Mouse (Mus musculus) CD4-positive, CD25-positive, alpha-beta regulatory T cell, adult 2 months (primary cell): ENCODE data around the gene 9230102O04Rik.

ENCODE experiments used
- DNase-seq: peaks from one replicate; pipeline ENCODE4 v3.0.0-alpha.2; 2012; ENCODE audit warnings: low read depth, low spot score

The 9230102O04Rik gene

DNA sequence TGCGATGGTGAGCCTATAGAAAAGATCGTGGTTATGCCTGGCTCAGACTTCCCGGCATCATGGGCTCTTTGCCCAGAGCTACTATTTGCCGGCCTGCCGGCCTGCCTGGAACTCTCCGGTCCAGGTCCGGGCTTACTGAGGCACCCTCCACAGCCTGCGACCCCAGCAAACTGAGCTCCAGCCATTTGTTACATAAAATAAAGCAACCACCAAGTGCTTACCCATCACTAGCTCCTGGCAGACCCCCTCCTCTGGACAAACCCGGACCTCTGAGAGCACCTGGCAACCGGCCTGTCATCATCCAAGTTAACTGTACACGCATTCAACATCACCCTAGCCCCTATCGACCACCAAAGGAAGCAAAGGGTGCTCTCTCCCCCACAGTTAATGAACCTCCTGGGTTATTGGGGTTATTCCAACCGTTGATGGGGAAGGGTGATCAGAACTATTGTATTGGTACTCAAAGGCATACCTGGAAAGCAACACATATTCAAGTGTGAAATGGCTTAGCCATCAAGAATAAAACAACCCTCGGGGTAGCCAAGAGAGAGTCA lies 4.0 kb downstream of the 9230102O04Rik start:
- no peak for DNase-seq

DNA sequence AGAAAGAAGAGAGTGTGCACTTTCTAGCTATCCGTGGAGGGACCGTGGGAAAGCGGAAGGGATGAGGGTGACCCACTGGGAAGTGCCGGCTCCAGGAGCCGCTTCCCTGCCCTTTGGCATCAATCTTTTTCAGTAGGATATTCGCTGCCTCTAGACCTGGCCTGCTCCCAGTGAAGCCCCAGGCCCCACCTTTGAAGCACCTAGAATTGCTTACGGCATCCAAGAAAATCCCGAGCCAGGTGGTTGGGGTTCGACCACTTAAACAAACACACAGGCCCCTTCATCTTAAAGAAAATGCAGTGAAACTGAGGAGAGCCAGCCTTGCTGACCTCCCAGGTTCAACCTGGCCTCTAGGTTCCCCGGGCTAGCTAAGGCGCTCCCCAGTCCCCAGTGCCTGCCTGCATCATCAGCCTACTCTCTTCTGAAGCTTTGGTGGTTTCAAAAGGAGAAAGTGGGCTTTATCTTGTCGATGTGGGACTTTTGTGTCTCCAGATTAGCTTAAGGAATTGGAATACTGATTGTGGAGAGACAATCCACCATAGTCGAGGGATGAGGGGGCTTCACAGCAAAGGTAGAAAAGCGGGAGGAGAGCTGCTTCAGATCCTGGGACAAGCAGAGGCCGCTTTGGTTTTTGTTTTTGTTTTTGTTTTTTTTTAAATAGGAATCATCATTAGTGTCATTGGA lies 4.7 kb downstream of the 9230102O04Rik start:
- no peak for DNase-seq

- DNase-seq, result peak; percentile 60
These were observed 5.4 kb downstream of the 9230102O04Rik start for GRCm38 (mm10) chr2:9883803-9884532.

GRCm38 (mm10) chr2:9882926-9883802 lies 6.2 kb downstream of the 9230102O04Rik start:
- DNase-seq, result peak; percentile 49

DNA sequence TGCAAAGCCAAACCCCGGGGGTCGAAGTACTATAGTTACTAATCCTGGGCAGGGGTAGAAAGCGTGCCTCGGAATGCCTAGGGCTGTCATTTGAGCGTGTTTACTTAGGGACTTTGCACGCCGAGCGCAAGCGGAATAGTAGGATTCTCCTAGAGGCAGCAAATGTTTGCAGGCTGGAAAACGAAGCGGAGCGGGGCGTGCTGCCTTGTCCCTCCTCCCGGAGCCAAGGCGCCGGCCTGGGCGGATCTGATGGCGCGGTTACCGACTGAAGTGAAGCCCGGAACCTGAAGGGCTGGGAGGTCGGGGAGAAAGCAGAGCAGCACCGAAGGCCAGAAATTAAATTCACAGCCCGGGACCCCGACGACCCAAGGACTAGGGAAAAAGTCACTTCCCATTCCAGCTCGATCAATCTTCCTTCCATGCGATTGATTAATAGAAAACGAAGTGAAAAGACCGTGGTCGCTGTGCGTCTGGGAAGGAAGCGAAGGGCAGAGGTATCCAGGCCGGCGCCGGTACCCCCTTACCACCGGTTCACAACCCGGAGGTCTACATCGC lies 6.9 kb downstream of the 9230102O04Rik start:
- DNase-seq, result peak; percentile 61

- peak; percentile 66 for DNase-seq
These were observed 7.7 kb downstream of the 9230102O04Rik start for GRCm38 (mm10) chr2:9881611-9882023.

- no peak for DNase-seq
These were observed 8.2 kb downstream of the 9230102O04Rik start, which contains the start of gene 4930412O13Rik for GRCm38 (mm10) chr2:9881051-9881591. 4930412O13Rik (plus strand) TSS chr2:9881252.

DNA sequence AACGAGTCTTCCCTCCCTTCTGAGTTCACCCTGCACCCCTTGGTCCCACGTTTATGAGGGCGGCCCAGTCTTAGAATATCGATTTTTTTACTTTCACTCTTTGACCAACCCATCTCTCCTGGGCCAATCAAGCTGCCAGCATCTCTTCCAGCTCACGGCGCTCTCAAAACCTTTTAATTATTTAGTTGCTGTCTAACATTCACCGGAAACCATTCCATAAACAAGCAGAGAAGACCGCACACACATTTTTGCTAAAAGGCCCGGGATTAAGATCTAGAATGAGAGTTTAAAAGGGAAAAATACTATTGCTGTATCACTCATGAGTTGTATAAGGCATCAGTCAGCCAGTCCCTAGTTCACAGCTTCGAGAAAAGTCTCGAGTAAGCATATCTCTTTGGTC lies 9.1 kb downstream of the 9230102O04Rik start:
- no peak for DNase-seq

DNA sequence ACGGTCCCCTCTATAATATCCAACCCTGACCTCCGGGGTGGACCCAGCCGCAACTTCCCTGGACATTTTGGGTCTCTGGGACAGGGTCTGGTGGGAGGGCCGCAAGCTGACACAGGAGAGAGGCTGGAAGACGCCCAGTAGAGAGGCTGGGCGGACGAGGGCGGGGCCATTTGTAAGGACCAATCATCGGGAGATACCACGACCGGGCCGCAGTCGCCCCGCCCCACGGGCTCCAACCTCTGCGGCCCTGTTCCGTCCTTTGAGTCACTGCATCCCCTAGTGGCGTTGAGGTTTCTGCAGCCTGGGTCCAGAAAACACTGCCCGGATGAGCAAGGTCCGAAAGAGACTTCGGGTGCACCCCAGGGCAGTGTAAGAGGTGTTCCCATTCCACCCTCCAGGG lies 9.8 kb downstream of the 9230102O04Rik start:
- DNase-seq, result peak; percentile 94

DNA sequence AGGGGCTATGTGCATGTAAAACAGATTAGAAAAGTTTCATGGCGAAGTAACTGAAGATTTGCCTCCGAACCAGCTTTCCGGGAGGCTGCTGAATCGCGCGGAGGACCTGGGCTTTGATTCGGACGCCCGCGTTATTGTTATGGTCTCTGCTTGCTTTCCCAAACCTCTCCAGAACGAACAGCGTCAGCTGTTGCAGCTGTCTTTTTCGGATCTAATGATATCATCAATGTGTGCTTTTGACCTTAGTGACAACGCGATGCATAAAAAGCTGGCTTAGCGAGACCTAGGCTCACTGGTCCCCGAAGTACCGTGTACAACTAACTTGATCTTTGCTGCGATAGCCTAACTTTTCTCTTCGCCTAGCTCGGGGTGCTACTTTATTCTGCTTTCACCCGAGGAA lies 10.2 kb downstream of the 9230102O04Rik start:
- no peak for DNase-seq

DNA sequence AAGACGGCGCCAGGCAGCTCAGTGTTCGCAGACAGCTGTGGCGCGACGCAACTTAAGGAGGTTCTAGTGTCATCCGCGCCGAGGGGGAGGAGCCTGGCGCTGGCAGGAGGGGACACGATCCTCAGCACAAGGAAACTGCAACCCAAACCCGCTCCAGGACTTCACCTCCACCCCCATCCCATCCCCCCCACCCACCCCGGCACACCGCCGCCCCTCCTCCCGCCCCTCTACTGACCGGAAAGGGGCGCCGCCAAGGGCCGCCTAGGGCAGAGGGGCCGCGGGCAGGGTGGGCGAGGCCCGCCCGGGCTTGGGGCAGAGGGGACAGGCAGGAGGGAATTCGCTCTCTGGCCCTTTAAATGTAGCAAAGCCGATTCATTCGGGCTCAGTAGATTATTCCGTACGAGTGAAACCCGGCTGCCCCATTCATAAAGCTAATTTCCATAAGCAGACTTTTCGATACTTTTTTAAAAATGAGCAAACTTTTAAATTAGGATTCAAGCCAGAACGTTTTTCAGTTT lies 10.7 kb downstream of the 9230102O04Rik start:
- peak; percentile 91 for DNase-seq

- peak; percentile 66 for DNase-seq
These were observed 11.3 kb downstream of the 9230102O04Rik start for GRCm38 (mm10) chr2:9877966-9878563.

DNA sequence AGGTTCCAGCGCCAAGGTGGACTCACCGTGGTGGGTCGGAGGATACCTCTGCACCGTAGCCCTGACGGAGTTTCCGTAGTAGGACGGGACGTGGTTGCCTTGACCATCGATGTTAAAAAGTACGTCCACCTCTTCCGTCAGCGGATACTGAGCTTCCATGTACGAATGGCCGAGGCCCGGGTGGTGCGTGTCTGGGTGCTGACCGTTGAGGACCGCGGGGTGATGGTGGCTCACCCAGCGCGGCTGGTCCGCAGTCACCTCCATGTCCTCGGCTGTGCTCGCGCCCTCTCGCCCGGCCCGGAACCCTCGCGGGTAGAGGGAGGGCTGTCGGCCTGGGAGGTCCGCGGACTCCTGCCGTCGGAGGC lies 12.0 kb downstream of the 9230102O04Rik start:
- DNase-seq, result peak; percentile 52

DNA sequence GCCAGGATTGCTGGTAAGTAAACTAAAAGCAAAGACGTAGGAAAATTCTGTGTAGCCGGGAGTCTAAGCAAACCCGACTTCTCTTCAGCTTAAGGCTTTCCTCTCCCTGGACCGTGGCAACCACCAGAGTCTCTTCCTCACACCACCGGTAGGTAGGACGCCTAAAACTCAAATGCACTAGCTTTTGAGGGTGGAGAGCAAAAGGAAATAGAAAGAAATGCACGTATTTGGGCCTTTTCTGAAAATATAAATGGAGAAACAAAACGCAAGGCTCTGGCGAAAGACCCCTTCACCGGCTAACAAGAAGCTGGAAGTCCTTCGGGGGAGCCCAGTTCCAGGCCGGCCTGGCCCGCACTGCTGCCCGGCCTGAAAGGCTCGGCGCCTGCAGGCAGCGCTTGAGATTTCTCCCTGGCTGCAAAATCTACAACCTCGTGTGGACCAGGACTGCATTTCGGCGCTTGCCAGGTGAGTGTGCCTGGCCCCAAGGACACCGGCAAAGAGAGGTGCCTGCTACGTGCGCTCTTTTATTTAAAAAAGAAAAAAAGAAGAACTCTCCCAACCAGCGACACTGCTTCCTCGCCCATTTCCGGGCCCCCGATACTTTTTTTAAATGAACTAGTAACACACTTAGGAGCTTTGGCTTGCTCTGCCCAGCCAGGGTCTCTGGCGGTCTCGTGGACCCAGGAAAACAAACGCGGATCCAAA lies 12.6 kb downstream of the 9230102O04Rik start:
- peak; percentile 57 for DNase-seq

- peak; percentile 84 for DNase-seq
These were observed 13.5 kb downstream of the 9230102O04Rik start for GRCm38 (mm10) chr2:9875676-9876357.

DNA sequence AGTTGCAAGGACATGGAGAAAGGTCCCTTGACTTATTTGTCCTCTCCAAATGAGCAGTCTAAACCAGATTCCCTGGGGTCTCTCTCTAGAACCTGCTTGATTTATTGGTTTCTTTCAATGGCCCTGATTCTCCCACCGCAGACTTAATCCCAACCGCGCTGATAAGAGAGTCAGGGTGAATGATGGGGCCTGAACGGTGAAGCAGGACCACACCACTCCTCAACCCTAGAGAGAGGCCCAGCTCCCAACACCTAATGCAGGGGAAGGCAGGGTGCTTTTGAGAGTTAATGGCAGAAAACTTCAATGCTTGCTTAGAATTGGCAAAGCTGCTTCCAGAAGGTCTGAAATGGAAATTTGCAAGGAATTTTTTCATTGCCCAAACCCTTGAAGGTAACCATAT lies 14.1 kb downstream of the 9230102O04Rik start:
- DNase-seq, result no peak

DNA sequence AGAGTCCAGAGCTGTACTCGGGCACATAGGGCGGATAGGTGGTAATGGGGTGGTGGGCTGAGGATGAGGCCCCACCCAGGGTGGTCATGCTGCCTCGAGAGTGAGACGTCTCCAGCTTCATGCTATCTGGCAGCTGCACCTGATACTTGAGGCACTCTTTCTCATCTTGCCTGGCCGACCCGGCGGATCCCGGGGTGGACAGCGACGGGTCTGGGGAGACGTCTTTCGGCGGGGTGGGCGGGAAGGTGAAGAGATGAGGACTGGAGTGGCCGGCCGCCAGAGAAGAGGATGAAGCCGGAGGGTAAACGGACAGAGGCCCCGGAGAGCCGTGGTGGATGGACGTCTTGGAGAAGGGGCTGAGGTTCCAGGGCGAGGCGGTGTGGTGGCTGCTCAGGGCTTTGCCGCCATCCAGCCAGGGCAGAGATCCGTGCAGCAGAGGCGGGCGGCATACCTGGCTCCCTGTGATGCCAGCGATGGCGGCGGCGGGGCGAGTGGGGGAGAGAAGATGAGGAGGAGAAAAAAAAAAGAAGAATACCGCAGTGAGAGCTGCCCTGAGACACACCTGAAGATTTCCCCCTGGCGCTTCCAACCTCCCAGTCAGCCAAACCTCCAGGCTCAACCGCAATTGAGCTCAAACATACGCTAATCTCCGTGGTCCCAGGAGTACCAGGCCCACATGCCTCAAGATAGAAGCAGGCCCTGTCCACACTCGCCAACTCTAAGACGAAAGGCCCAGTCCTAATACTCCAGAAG lies 14.7 kb downstream of the 9230102O04Rik start:
- DNase-seq, result peak; percentile 51

GRCm38 (mm10) chr2:9873757-9874156 lies 15.6 kb downstream of the 9230102O04Rik start:
- DNase-seq, result no peak

- DNase-seq, result peak; percentile 65
These were observed 16.7 kb downstream of the 9230102O04Rik start for GRCm38 (mm10) chr2:9872682-9873081.
